Mouse (Mus musculus) monocyte, adult 2 months (primary cell): ENCODE measurements around the gene Mtmr1.
"Not testable (repeated sequence)": the region's sequence is repeated elsewhere in the genome, so short reads cannot be mapped to it uniquely, and the experiment has no call there.

Experiments used
- DNase-seq, 2 experiments: peaks; one replicate each; pipeline ENCODE4 v3.0.0; 2022; ENCODE audit warnings: low spot score in 2 of 2, low read depth in 1 of 2

The Mtmr1 gene

GRCm38 (mm10) chrX:71364554-71364991 lies at the start of gene Mtmr1:
TSS of gene Mtmr1 (plus strand) at chrX:71364760.
- DNase-seq, result peak in 1 of 2 experiments; percentile 48

GRCm38 (mm10) chrX:71352033-71352432 lies 12.5 kb upstream of the Mtmr1 start:
- DNase-seq, result no peak

- no peak for DNase-seq
Observed at GRCm38 (mm10) chrX:71355331-71355730, 9.2 kb upstream of the Mtmr1 start.

GRCm38 (mm10) chrX:71361793-71362192 lies 2.8 kb upstream of the Mtmr1 start:
- DNase-seq, result not testable (repeated sequence)

GRCm38 (mm10) chrX:71364062-71364461 lies 498 bp upstream of the Mtmr1 start:
- no peak for DNase-seq

- no peak for DNase-seq
Observed at GRCm38 (mm10) chrX:71365011-71365410, 451 bp downstream of the Mtmr1 start.

GRCm38 (mm10) chrX:71365510-71365909 lies 950 bp downstream of the Mtmr1 start:
- DNase-seq, result no peak

GRCm38 (mm10) chrX:71366973-71367372 lies 2.4 kb downstream of the Mtmr1 start:
- DNase-seq, result no peak

GRCm38 (mm10) chrX:71376781-71377180 lies 12.2 kb downstream of the Mtmr1 start:
- DNase-seq, result no peak

GRCm38 (mm10) chrX:71378435-71378834 lies 13.9 kb downstream of the Mtmr1 start:
- DNase-seq, result no peak

- no peak for DNase-seq
Observed at GRCm38 (mm10) chrX:71381571-71381970, 17.0 kb downstream of the Mtmr1 start.

GRCm38 (mm10) chrX:71396326-71396725 lies 31.8 kb downstream of the Mtmr1 start:
- DNase-seq, result no peak

GRCm38 (mm10) chrX:71406290-71406689 lies 41.7 kb downstream of the Mtmr1 start:
- DNase-seq, result no peak

- DNase-seq, result no peak
Observed at GRCm38 (mm10) chrX:71408386-71408785, 43.8 kb downstream of the Mtmr1 start.

GRCm38 (mm10) chrX:71412776-71413175 lies 48.2 kb downstream of the Mtmr1 start:
- no peak for DNase-seq

GRCm38 (mm10) chrX:71413616-71414015 lies 49.1 kb downstream of the Mtmr1 start:
- DNase-seq, result no peak

- no peak for DNase-seq
Observed at GRCm38 (mm10) chrX:71424852-71425251, 60.3 kb downstream of the Mtmr1 start.

GRCm38 (mm10) chrX:71425746-71426519 lies 61.4 kb downstream of the Mtmr1 start:
- peak; percentile 1 to 43 for DNase-seq

GRCm38 (mm10) chrX:71427491-71427890 lies 62.9 kb downstream of the Mtmr1 start:
- DNase-seq, result no peak

- DNase-seq, result no peak
Observed at GRCm38 (mm10) chrX:71430900-71431299, 66.3 kb downstream of the Mtmr1 start.

- DNase-seq, result no peak
Observed at GRCm38 (mm10) chrX:71434448-71434847, 69.9 kb downstream of the Mtmr1 start.

GRCm38 (mm10) chrX:71434860-71435259 lies 70.3 kb downstream of the Mtmr1 start:
- DNase-seq, result no peak

GRCm38 (mm10) chrX:71435542-71435941 lies 71.0 kb downstream of the Mtmr1 start:
- no peak for DNase-seq
